Mouse (Mus musculus) liver, adult 2 months (tissue): ENCODE results near the gene Fkbp4.

Source experiments
- CTCF ChIP-seq: fragments of 200-500 bp; IDR thresholded peaks from 2 replicates; pipeline ENCODE4 v1.5.1; 2011; ENCODE audit warnings: low read depth, low read length, control low read depth
- POLR2A ChIP-seq: fragments of 200-500 bp; IDR thresholded peaks from 2 replicates; pipeline ENCODE4 v1.6.1; 2011; ENCODE audit warnings: low read length, control low read depth; ENCODE audit not compliant: insufficient read depth; ENCODE audit errors: extremely low read depth

DNA sequence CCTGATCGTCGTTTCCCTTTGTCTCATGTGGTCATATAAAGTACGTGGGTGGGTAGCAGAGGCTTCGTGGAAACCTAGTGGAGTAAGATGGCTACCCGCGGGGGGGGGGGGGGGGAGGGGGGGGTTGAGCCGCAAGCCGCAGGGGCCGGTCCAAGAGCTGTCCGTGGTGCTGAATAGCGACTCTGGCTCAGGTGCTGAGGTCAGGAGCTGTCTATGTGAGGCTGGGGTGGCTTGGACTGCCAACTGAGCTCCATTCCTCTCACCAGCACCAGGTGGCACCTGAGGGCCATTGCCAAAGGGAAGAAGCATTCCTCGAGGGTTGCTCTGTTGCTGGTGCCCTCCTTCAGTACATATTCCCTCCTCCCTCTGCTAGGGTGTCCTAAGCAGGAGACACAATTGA lies 31.0 kb upstream of the Fkbp4 start:
- no peak for TF ChIP-seq CTCF
- TF ChIP-seq POLR2A = no peak
